Mouse (Mus musculus): Measurements from ENCODE around the gene Tnpo2. TPM values are rescaled to one million over a fixed set of nuclear protein-coding genes. Genes with fewer than 3 reads are reported as not detected.

Tnpo2 gene
- polyA plus RNA-seq (2016; fragmentation: Nextera tagmentation; extraction: Ambion mirVana): 31.7 and 33.3 TPM in 2 replicates

GRCm38 (mm10) chr8:85036718-85037365 is at the start of gene Tnpo2:
Tnpo2 (plus strand) TSS chr8:85036915.
- ATAC-seq (ENCODE audit: insufficient number of reproducible peaks, insufficient read depth, low FRiP score, low TSS enrichment): peak; percentile 81
- Histone ChIP-seq H3K27me3 (no peaks in the 10 kb centered on the region), H3K9me3 (no peaks in the 10 kb centered on the region), H3K4me1 (peaks cover 19% of the 10 kb centered on the region), H3K27ac (peak within 1 kb of the TSS; percentile 100), H3K36me3 (peaks cover 40% of the 10 kb centered on the region), H3K4me2 (replicated peaks) (peak within 1 kb of the TSS; percentile 91), H3K9ac (peak within 1 kb of the TSS; percentile 96), H3K4me3 (peak within 1 kb of the TSS; percentile 87)
- WGBS: under 1% methylated on average over 59 of the region's 59 CpGs

- Histone ChIP-seq H3K27me3 (peaks cover 14% of the 10 kb centered on the region; the same call in 1 of the 2 replicates), H3K4me3 (no peak overlapping the region), H3K36me3 (no peaks in the 10 kb centered on the region), H3K9me3 (no peaks in the 10 kb centered on the region), H3K9ac (no peak overlapping the region), H3K4me1 (peaks cover 36% of the 10 kb centered on the region), H3K27ac (no peak overlapping the region), H3K4me2 (replicated peaks) (no peak overlapping the region)
- ATAC-seq (ENCODE audit: insufficient number of reproducible peaks, insufficient read depth, low FRiP score, low TSS enrichment): no peak
- 82% methylated on average over 5 of the region's 5 CpGs for WGBS
Observed at GRCm38 (mm10) chr8:84987388-84987787, 49.3 kb upstream of the Tnpo2 start.

GRCm38 (mm10) chr8:84987903-84988302 is 48.8 kb upstream of the Tnpo2 start:
- Histone ChIP-seq H3K4me3 (no peak overlapping the region), H3K4me1 (peaks cover 36% of the 10 kb centered on the region), H3K9me3 (no peaks in the 10 kb centered on the region), H3K4me2 (replicated peaks) (no peak overlapping the region), H3K27ac (no peak overlapping the region), H3K36me3 (no peaks in the 10 kb centered on the region), H3K9ac (no peak overlapping the region), H3K27me3 (peaks cover 14% of the 10 kb centered on the region; the same call in 1 of the 2 replicates)
- no peak for ATAC-seq (ENCODE audit: insufficient number of reproducible peaks, insufficient read depth, low FRiP score, low TSS enrichment)
- 78% methylated on average over 2 of the region's 2 CpGs for WGBS

GRCm38 (mm10) chr8:84989311-84989731 is 47.4 kb upstream of the Tnpo2 start:
- Histone ChIP-seq H3K4me2 (replicated peaks) (peak overlapping the region; percentile 87), H3K27me3 (peaks cover 11% of the 10 kb centered on the region; the same call in 1 of the 2 replicates), H3K4me3 (peak overlapping the region; percentile 56; the same call in 1 of the 2 replicates), H3K9me3 (no peaks in the 10 kb centered on the region), H3K27ac (no peak overlapping the region), H3K4me1 (peaks cover 32% of the 10 kb centered on the region), H3K9ac (no peak overlapping the region), H3K36me3 (no peaks in the 10 kb centered on the region)
- no peak for ATAC-seq (ENCODE audit: insufficient number of reproducible peaks, insufficient read depth, low FRiP score, low TSS enrichment)
- 7% methylated on average over 15 of the region's 15 CpGs for WGBS

GRCm38 (mm10) chr8:84989810-84990209 is 46.9 kb upstream of the Tnpo2 start:
- Histone ChIP-seq H3K4me3 (peak overlapping the region; percentile 56), H3K27me3 (peaks cover 13% of the 10 kb centered on the region; the same call in 1 of the 2 replicates), H3K27ac (peak overlapping the region; percentile 30; the same call in 1 of the 2 replicates), H3K4me2 (replicated peaks) (peak overlapping the region; percentile 87), H3K9ac (peak overlapping the region; percentile 59), H3K36me3 (no peaks in the 10 kb centered on the region), H3K4me1 (peaks cover 28% of the 10 kb centered on the region), H3K9me3 (no peaks in the 10 kb centered on the region)
- peak; percentile 66 for ATAC-seq (ENCODE audit: insufficient number of reproducible peaks, insufficient read depth, low FRiP score, low TSS enrichment)
- under 1% methylated on average over 15 of the region's 15 CpGs for WGBS

- no peaks in the 10 kb centered on the region for H3K36me3 ChIP-seq
- H3K4me2 ChIP-seq (replicated peaks): peak within 1 kb of the TSS; percentile 87
- H3K4me1 ChIP-seq: peaks cover 22% of the 10 kb centered on the region
- peaks cover 17% of the 10 kb centered on the region; the same call in 1 of the 2 replicates for H3K27me3 ChIP-seq
- H3K27ac ChIP-seq: peak within 1 kb of the TSS; percentile 36; the same call in 1 of the 2 replicates
- H3K9ac ChIP-seq: peak within 1 kb of the TSS; percentile 66
- H3K9me3 ChIP-seq: no peaks in the 10 kb centered on the region
- peak within 1 kb of the TSS; percentile 56 for H3K4me3 ChIP-seq
- peak; percentile 89 for ATAC-seq (ENCODE audit: insufficient number of reproducible peaks, insufficient read depth, low FRiP score, low TSS enrichment)
- WGBS: under 1% methylated on average over 28 of the region's 28 CpGs
Observed at GRCm38 (mm10) chr8:84990349-84990748, 46.4 kb upstream of the Tnpo2 start, which contains the start of gene Hook2. Hook2 (plus strand) TSS chr8:84990603.

GRCm38 (mm10) chr8:84990836-84991235 is 45.9 kb upstream of the Tnpo2 start:
- Histone ChIP-seq H3K4me3 (peak overlapping the region; percentile 56), H3K27ac (peak overlapping the region; percentile 36; the same call in 1 of the 2 replicates), H3K4me2 (replicated peaks) (peak overlapping the region; percentile 87), H3K9ac (peak overlapping the region; percentile 66), H3K4me1 (peaks cover 17% of the 10 kb centered on the region), H3K27me3 (peaks cover 18% of the 10 kb centered on the region), H3K9me3 (no peaks in the 10 kb centered on the region), H3K36me3 (no peaks in the 10 kb centered on the region)
- peak; percentile 29 for ATAC-seq (ENCODE audit: insufficient number of reproducible peaks, insufficient read depth, low FRiP score, low TSS enrichment)
- WGBS: 3% methylated on average over 15 of the region's 15 CpGs

- Histone ChIP-seq H3K36me3 (no peaks in the 10 kb centered on the region), H3K4me1 (peaks cover 15% of the 10 kb centered on the region), H3K27ac (no peak overlapping the region), H3K9me3 (no peaks in the 10 kb centered on the region), H3K27me3 (peaks cover 22% of the 10 kb centered on the region), H3K9ac (no peak overlapping the region), H3K4me2 (replicated peaks) (no peak overlapping the region), H3K4me3 (no peak overlapping the region)
- ATAC-seq (ENCODE audit: insufficient number of reproducible peaks, insufficient read depth, low FRiP score, low TSS enrichment): no peak
- WGBS: 90% methylated on average over 9 of the region's 9 CpGs
Observed at GRCm38 (mm10) chr8:84994375-84994774, 42.3 kb upstream of the Tnpo2 start.

- no peak overlapping the region for H3K4me2 ChIP-seq (replicated peaks)
- H3K27ac ChIP-seq: no peak overlapping the region
- no peaks in the 10 kb centered on the region for H3K36me3 ChIP-seq
- ATAC-seq (ENCODE audit: insufficient number of reproducible peaks, insufficient read depth, low FRiP score, low TSS enrichment): no peak
- H3K9me3 ChIP-seq: no peaks in the 10 kb centered on the region
- H3K27me3 ChIP-seq: peaks cover 22% of the 10 kb centered on the region
- peaks cover 13% of the 10 kb centered on the region for H3K4me1 ChIP-seq
- 22% methylated on average over 25 of the region's 25 CpGs for WGBS
- H3K4me3 ChIP-seq: no peak overlapping the region
- no peak overlapping the region for H3K9ac ChIP-seq
Observed at GRCm38 (mm10) chr8:84995680-84996079, 41.0 kb upstream of the Tnpo2 start.

- 75% methylated on average over 5 of the region's 5 CpGs for WGBS
- H3K27ac ChIP-seq: no peak overlapping the region
- no peaks in the 10 kb centered on the region for H3K9me3 ChIP-seq
- H3K4me2 ChIP-seq (replicated peaks): no peak overlapping the region
- ATAC-seq (ENCODE audit: insufficient number of reproducible peaks, insufficient read depth, low FRiP score, low TSS enrichment): no peak
- no peak overlapping the region for H3K9ac ChIP-seq
- H3K27me3 ChIP-seq: peaks cover 22% of the 10 kb centered on the region
- H3K4me3 ChIP-seq: no peak overlapping the region
- peaks cover 6% of the 10 kb centered on the region; the same call in 1 of the 2 replicates for H3K4me1 ChIP-seq
- H3K36me3 ChIP-seq: no peaks in the 10 kb centered on the region
Observed at GRCm38 (mm10) chr8:84996978-84997377, 39.7 kb upstream of the Tnpo2 start.

GRCm38 (mm10) chr8:84997649-84998295 is 38.9 kb upstream of the Tnpo2 start:
- peak overlapping the region; percentile 8; the same call in 1 of the 2 replicates for H3K4me2 ChIP-seq (replicated peaks)
- peaks cover 22% of the 10 kb centered on the region for H3K27me3 ChIP-seq
- ATAC-seq (ENCODE audit: insufficient number of reproducible peaks, insufficient read depth, low FRiP score, low TSS enrichment): peak; percentile 74
- no peaks in the 10 kb centered on the region for H3K36me3 ChIP-seq
- H3K9me3 ChIP-seq: no peaks in the 10 kb centered on the region
- 0 out of 2 replicates have a peak overlapping the region, but pooled peaks have one; percentile 1 for H3K4me3 ChIP-seq
- H3K9ac ChIP-seq: peak overlapping the region; percentile 47
- 5% methylated on average over 19 of the region's 19 CpGs for WGBS
- H3K27ac ChIP-seq: no peak overlapping the region
- peaks cover 6% of the 10 kb centered on the region; the same call in 1 of the 2 replicates for H3K4me1 ChIP-seq

Data from embryonic facial prominence, embryonic 12.5 days (tissue).